Mouse (Mus musculus): Measurements from ENCODE around the gene Lbhd2. TPM values are rescaled to one million over a fixed set of nuclear protein-coding genes. Genes with fewer than 3 reads are reported as not detected.

The Lbhd2 gene
- polyA plus RNA-seq, 1 experiment, result not detected

GRCm38 (mm10) chr12:111437222-111437900, 30.8 kb downstream of the Lbhd2 start:
- TF ChIP-seq CTCF (IDR thresholded peaks at IDR 0.05; ENCODE audit: low read depth, low read length) (no peak), POLR2A (IDR thresholded peaks at IDR 0.05; ENCODE audit: borderline replicate concordance, low read depth, low read length) (no peak)
- Histone ChIP-seq H3K4me3 (ENCODE audit: insufficient read depth, low read length) (peak overlapping the region; percentile 16), H3K4me1 (ENCODE audit: control insufficient read depth, insufficient read depth, low read length) (peaks cover 79% of the 10 kb centered on the region), H3K27ac (ENCODE audit: insufficient read depth, low read depth, low read length) (peak overlapping the region; percentile 85)

DNA sequence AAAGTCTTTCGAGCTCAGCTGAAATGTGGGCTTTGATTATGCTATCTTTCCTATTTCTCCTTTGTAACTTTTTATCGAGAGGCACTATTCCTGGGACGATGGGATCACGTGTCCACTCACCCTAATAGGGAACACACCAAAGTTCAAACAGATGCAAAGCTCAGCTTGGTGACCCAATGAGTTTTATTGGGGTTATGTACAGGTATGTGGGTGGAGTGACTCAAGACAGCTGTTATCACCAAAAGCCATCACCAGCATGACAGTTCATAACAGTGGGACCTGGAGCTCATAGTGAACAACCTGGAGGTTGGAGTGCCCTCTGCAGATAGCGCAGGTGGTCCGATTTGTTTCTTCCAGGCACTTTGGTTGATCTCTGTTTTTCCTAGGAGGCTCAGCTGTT, 32.2 kb downstream of the Lbhd2 start:
- TF ChIP-seq CTCF (IDR thresholded peaks at IDR 0.05; ENCODE audit: low read depth, low read length) (no peak), POLR2A (IDR thresholded peaks at IDR 0.05; ENCODE audit: borderline replicate concordance, low read depth, low read length) (no peak)
- Histone ChIP-seq H3K27ac (ENCODE audit: insufficient read depth, low read depth, low read length) (peak overlapping the region; percentile 85), H3K4me3 (ENCODE audit: insufficient read depth, low read length) (no peak overlapping the region), H3K4me1 (ENCODE audit: control insufficient read depth, insufficient read depth, low read length) (peaks cover 66% of the 10 kb centered on the region)

DNA sequence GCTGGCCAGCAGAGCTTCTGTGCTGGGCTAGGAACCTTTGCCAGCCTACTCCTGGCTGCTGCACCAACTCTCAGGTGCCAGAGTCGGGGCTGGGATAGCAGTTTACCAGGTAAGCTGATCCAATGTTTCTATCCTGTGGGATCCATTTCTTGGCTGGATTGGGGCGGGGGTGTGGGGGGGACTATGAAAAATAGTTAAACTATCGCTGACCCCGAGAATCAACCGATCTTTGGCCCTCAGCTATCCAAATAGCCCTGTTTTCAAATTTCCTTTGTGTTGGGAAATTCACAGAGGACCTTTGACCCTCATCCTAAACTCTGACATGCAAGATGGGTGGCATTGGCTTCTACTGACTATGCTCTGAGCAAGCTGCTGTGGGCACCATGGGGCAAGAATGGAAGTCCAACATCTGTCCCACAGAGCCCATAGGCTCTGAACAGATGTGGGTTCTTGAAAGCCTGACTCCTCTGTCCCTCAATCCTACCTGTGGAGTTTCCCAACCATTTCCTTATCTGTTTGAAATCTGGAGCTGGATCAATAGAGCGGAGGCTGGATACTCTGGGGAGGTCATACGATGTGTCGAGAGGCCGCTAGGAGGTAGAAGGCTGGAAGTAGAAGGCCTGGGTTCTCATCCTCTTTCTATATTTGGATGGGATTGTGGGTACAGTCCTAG, 34.2 kb downstream of the Lbhd2 start:
- peaks cover 55% of the 10 kb centered on the region for H3K4me1 ChIP-seq (ENCODE audit: control insufficient read depth, insufficient read depth, low read length)
- peak overlapping the region; percentile 94 for H3K27ac ChIP-seq (ENCODE audit: insufficient read depth, low read depth, low read length)
- H3K4me3 ChIP-seq (ENCODE audit: insufficient read depth, low read length), result no peak overlapping the region
- TF ChIP-seq POLR2A (IDR thresholded peaks at IDR 0.05; ENCODE audit: borderline replicate concordance, low read depth, low read length) (no peak), CTCF (IDR thresholded peaks at IDR 0.05; ENCODE audit: low read depth, low read length) (no peak)

DNA sequence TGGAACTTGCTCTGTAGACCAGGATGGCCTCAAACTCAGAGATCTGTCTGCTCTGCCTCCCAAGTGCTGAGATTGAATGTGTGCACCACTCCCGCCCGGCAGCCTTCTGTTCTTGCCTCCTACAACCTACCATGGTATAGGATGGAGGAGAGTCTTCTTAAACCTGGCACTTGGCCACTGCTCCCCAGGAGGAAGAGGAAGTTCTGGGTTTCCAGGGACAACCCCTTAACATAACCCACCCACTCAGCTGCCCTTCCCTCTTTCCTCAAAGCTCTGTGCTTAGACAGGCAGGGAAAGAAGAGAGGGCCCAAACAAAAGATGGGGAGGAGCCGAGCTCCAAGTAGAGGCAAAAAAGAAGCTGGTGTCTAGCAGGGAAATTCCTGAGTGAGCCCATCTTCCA, 34.9 kb downstream of the Lbhd2 start:
- peaks cover 55% of the 10 kb centered on the region for H3K4me1 ChIP-seq (ENCODE audit: control insufficient read depth, insufficient read depth, low read length)
- TF ChIP-seq POLR2A (IDR thresholded peaks at IDR 0.05; ENCODE audit: borderline replicate concordance, low read depth, low read length), result no peak
- no peak for TF ChIP-seq CTCF (IDR thresholded peaks at IDR 0.05; ENCODE audit: low read depth, low read length)
- H3K4me3 ChIP-seq (ENCODE audit: insufficient read depth, low read length), result peak overlapping the region; percentile 44
- H3K27ac ChIP-seq (ENCODE audit: insufficient read depth, low read depth, low read length), result peak overlapping the region; percentile 94

- TF ChIP-seq POLR2A (IDR thresholded peaks at IDR 0.05; ENCODE audit: borderline replicate concordance, low read depth, low read length) (peak; percentile 99), CTCF (IDR thresholded peaks at IDR 0.05; ENCODE audit: low read depth, low read length) (no peak)
- peaks cover 57% of the 10 kb centered on the region for H3K4me1 ChIP-seq (ENCODE audit: control insufficient read depth, insufficient read depth, low read length)
- H3K4me3 ChIP-seq (ENCODE audit: insufficient read depth, low read length), result peak within 1 kb of the TSS; percentile 73
- peak within 1 kb of the TSS; percentile 94 for H3K27ac ChIP-seq (ENCODE audit: insufficient read depth, low read depth, low read length)
Measured at GRCm38 (mm10) chr12:111442309-111443010, 35.9 kb downstream of the Lbhd2 start, which contains the start of gene Tnfaip2. Tnfaip2 (plus strand) TSS chr12:111442469.

DNA sequence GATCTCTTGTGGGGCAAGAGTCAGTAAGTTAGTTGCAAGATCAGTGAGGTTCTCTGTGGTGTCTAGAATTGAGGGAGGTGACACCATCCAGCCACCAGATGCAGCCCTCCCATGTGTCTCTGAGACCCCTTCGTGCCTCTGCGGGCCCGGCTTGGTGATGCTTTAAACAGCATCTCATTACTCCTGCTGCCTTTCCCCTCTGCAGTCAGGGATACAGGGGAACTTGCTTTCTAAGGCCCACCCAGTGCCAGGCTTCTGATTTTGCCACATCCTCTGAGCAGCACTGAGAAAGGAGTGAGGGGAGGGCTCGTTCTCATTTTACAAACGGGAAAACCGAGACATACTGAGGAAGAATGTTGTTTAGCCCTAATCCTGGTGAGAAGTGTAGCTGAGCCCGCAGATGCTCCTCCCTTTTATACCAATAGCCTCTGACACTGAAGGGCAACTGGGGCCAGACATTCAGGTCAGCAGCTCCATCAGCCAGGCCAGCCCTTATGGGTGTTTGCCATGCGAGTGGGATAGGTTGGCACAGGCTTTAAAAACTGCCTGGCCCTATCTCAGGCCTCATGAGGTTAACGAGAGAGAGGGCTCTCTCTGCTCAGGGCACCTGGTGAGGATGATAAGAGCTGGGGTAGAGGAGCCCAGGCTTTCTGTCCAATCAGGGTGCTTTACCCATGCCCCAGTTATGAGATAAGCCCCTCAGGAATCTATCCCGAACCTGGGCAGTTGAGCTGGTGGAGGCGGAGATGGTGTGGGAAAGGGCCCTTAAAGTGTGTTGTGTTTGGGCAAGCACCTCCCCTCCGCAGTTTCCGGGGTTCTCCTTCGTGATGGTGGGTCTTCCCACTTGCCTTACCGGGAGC, 36.6 kb downstream of the Lbhd2 start:
- Histone ChIP-seq H3K27ac (ENCODE audit: insufficient read depth, low read depth, low read length) (peak overlapping the region; percentile 76), H3K4me1 (ENCODE audit: control insufficient read depth, insufficient read depth, low read length) (peaks cover 57% of the 10 kb centered on the region), H3K4me3 (ENCODE audit: insufficient read depth, low read length) (peak overlapping the region; percentile 73)

DNA sequence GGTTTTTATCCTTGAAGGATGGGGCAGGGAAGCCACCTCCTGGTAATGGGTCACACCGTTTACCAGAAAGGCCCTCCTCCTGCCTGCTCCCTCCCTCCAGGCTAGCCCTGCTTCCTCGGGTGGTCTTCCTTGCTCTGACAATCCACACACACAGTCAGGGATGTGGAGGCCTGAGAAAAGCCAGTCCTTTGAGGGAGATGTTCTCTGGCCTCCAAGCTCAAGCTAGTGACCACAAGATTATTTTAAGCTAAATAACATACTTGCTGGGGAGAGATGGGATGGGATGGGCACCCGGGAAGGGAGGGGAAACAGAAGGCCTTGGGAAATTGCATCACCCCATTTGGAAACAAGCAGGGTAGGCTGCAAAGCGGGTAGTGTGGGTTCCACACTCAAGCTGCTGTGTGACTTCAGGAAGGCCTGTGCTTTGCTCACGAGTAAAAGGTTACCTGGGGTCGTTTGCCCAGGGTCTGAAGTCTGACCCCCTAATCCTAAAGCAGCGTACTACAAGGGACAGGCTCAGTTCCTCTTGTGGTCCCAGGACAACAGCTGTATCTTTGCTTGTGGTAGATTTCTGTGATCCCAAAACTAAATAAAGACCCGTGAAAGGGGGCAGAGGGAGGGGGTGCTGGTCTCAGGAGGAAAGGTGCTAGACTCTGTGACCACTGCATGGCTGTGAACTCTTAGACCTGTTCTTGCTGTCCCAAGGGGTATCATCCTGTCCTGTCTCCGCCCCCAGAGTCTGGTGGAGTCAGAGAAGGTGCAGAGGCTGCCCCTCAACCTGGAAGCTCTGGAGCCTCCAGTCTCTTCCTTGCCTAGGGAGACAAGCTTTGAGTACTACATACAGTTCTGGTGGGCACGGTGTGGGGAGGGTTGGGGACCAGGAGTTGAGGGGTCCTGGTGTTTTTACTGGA, 37.6 kb downstream of the Lbhd2 start:
- Histone ChIP-seq H3K4me3 (ENCODE audit: insufficient read depth, low read length) (peak overlapping the region; percentile 73), H3K27ac (ENCODE audit: insufficient read depth, low read depth, low read length) (peak overlapping the region; percentile 76), H3K4me1 (ENCODE audit: control insufficient read depth, insufficient read depth, low read length) (peaks cover 56% of the 10 kb centered on the region)
- TF ChIP-seq CTCF (IDR thresholded peaks at IDR 0.05; ENCODE audit: low read depth, low read length), result no peak
- TF ChIP-seq POLR2A (IDR thresholded peaks at IDR 0.05; ENCODE audit: borderline replicate concordance, low read depth, low read length), result no peak

More for the DNA sequence above, 36.6 kb downstream of the Lbhd2 start:
- TF ChIP-seq CTCF (IDR thresholded peaks at IDR 0.05; ENCODE audit: low read depth, low read length), result no peak
- TF ChIP-seq POLR2A (IDR thresholded peaks at IDR 0.05; ENCODE audit: borderline replicate concordance, low read depth, low read length), result no peak

DNA sequence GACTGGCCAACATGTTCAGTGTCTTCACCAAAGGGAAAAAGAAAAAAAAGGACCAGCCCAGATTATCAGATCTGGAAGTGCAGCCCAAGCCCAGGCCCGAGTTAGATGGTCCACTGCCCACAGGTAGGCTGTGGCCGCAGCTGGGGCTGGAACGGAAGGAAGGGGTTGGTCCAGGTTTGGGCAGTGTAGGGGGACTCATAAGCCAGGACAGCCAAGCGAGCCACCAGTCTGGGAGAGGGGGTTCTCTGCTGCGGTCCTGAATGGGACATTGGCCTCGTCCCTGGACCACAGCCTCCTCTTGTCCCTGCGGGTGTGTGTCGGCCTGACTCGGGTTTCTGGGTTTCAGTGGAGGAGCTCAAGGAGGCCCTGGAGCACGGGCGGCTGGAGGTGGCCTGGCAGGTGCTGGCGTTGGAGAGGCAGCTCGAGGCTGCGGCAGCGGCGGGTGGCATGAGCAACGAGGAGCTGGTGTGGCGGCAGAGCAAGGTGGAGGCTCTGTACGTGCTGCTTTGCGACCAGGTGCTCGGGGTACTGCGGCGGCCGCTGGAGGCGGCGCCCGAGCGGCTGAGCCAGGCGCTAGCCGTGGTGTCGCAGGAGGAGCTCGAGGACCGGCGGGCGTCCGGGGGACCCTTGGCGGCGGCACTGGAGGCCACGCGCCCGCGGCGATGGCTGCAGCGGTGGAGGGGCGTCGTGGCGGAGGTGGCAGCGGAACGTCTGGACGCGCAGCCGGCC, 38.7 kb downstream of the Lbhd2 start:
- Histone ChIP-seq H3K4me1 (ENCODE audit: control insufficient read depth, insufficient read depth, low read length) (peaks cover 63% of the 10 kb centered on the region), H3K4me3 (ENCODE audit: insufficient read depth, low read length) (peak overlapping the region; percentile 73), H3K27ac (ENCODE audit: insufficient read depth, low read depth, low read length) (no peak overlapping the region)
- TF ChIP-seq POLR2A (IDR thresholded peaks at IDR 0.05; ENCODE audit: borderline replicate concordance, low read depth, low read length) (no peak), CTCF (IDR thresholded peaks at IDR 0.05; ENCODE audit: low read depth, low read length) (no peak)

Measured in bone marrow macrophage, adult 2 months (primary cell).